ENCODE assay signal across 24 mouse cellular contexts in the genomic region with DNA sequence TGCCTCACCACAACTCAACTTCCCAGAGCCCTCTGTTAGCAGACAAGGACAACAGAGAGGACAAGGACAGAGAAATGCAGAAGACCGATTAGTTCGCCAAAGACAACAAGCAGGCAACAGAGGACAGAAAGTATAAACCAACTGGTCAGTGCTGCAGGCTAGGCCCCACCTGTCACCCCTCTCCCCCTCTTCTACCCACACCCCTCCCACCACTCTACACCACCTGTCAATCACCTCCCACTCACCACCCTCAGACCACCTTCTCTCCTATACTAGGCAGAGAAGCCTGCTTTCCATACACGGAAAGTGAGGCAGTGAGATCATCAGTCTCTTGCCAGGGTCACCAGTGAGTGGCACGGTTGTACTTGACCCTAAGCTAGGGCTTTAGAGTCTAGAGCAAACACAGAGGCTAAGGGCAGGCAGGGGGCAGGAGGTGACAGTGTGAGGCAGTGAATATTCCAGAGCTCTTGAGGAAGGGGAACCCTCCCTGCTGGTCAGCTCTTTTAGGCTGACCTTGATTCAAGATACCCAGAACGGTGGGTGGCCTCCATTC. TPM values are rescaled to one million over a fixed set of nuclear protein-coding genes. Genes with fewer than 3 reads are reported as not detected.
DNase-seq lines count a peak whose midpoint lies in the region; ATAC-seq and TF ChIP-seq lines count a peak whose summit lies in the region.
"Had no signal": no experiment of that assay in that cellular context is flagged by ENCODE, and none has a peak within 500 bp of the region (broad histone marks: within the 10 kb centered on the region; RNA-seq: fewer than 3 reads in every experiment).

No protein-coding gene starts in this region.

- WGBS in heart, embryonic 13.5 days, result 40% methylated on average over 5 of the region's 5 CpGs

- no peak for ATAC-seq in heart, embryonic 13.5 days (ENCODE audit: extremely low read depth, insufficient number of reproducible peaks, low FRiP score, low TSS enrichment)
- ATAC-seq: forebrain, embryonic 13.5 days; hindbrain, postnatal 0 days; intestine, embryonic 16.5 days; midbrain, embryonic 13.5 days; Patski had no signal

- H3K27me3 ChIP-seq in heart, embryonic 13.5 days (replicated peaks), result no peaks in the 10 kb centered on the region
- no peaks in the 10 kb centered on the region for H3K27me3 ChIP-seq in myocyte (ENCODE audit: control insufficient read depth, insufficient read depth, insufficient read length)
- H3K27me3 ChIP-seq: forebrain, embryonic 13.5 days; limb, embryonic 15.5 days; lung, embryonic 15.5 days; midbrain, embryonic 13.5 days; Patski had no signal

- TF ChIP-seq CTCF in left cerebral cortex, adult 2 months (IDR thresholded peaks at IDR 0.05), result no peak

- H3K36me3 ChIP-seq in heart, embryonic 13.5 days, result no peaks in the 10 kb centered on the region
- no peaks in the 10 kb centered on the region for H3K36me3 ChIP-seq in myocyte (ENCODE audit: control insufficient read depth, insufficient read depth)
- H3K36me3 ChIP-seq: limb, embryonic 15.5 days; lung, embryonic 15.5 days; midbrain, embryonic 13.5 days had no signal

- no peak for TF ChIP-seq POLR2A in myocyte (IDR thresholded peaks at IDR 0.05; ENCODE audit: insufficient read length, low read depth)

- no peak overlapping the region for H3K9ac ChIP-seq in heart, embryonic 13.5 days
- H3K9ac ChIP-seq: forebrain, embryonic 13.5 days; limb, embryonic 15.5 days; liver, embryonic 14.5 days; lung, embryonic 15.5 days; midbrain, embryonic 13.5 days had no signal

- no peak overlapping the region for H3K4me3 ChIP-seq in heart, embryonic 13.5 days
- H3K4me3 ChIP-seq in left cerebral cortex, adult 2 months, result no peak overlapping the region
- no peak overlapping the region for H3K4me3 ChIP-seq in myocyte
- H3K4me3 ChIP-seq: forebrain, embryonic 13.5 days; limb, embryonic 15.5 days; lung, embryonic 15.5 days; megakaryocyte, embryonic 14.5 days; midbrain, embryonic 13.5 days had no signal

- intact Hi-C loops in heart, postnatal 25 days (cut with DNase I), result no loop called here
- intact Hi-C loops in left cerebral cortex, adult 2 months (cut with DNase I), result no loop called here
- intact Hi-C loops in left cerebral cortex, postnatal 14 days (cut with DNase I), result no loop called here

- peaks cover 71% of the 10 kb centered on the region for H3K4me1 ChIP-seq in heart, embryonic 13.5 days
- H3K4me1 ChIP-seq: lung, embryonic 15.5 days; midbrain, embryonic 13.5 days had no signal

- no peaks in the 10 kb centered on the region for H3K9me3 ChIP-seq in heart, embryonic 13.5 days
- H3K9me3 ChIP-seq: forebrain, embryonic 13.5 days; limb, embryonic 15.5 days; lung, embryonic 15.5 days; megakaryocyte, embryonic 14.5 days; midbrain, embryonic 13.5 days had no signal

- H3ac ChIP-seq in myocyte (ENCODE audit: control insufficient read depth, insufficient read length), result no peak overlapping the region

- no peaks in the 10 kb centered on the region for H3K79me2 ChIP-seq in myocyte (ENCODE audit: control insufficient read depth, insufficient read depth)

- H3K27ac ChIP-seq in heart, embryonic 13.5 days (replicated peaks), result peak overlapping the region; percentile 79
- peak overlapping the region; percentile 67 for H3K27ac ChIP-seq in left cerebral cortex, adult 2 months
- H3K27ac ChIP-seq: forebrain, embryonic 13.5 days; hindbrain, postnatal 0 days; liver, embryonic 14.5 days; lung, embryonic 15.5 days; midbrain, embryonic 13.5 days had no signal

- H3K4me2 ChIP-seq in heart, embryonic 13.5 days, result no peak overlapping the region
- H3K4me2 ChIP-seq in myocyte (ENCODE audit: low read depth), result no peak overlapping the region
- H3K4me2 ChIP-seq: forebrain, embryonic 13.5 days; limb, embryonic 15.5 days; lung, embryonic 15.5 days; midbrain, embryonic 13.5 days had no signal

- peak; percentile 13 for DNase-seq in embryo, embryonic 10 days (ENCODE audit: low spot score)
- DNase-seq in embryo, embryonic 11 days, result no peak
- no peak for DNase-seq in heart, postnatal 25 days (ENCODE audit: low spot score)
- no peak for DNase-seq in left cerebral cortex, adult 2 months (ENCODE audit: extremely low spot score in 1 of 2, low spot score in 2 of 2)
- DNase-seq in left cerebral cortex, postnatal 14 days (ENCODE audit: low spot score in 2 of 2), result no peak
- DNase-seq: gastrocnemius, postnatal 10 days; kidney, postnatal 36 days; layer of hippocampus, adult 9-11 months; lung, postnatal 36 days; right cerebral cortex, postnatal 25 days; spleen, adult 18-20 months; thymus, postnatal 14 days had no signal

TF ChIP-seq in myocyte, 11 proteins besides CTCF, POLR2A, EP300 and RAD21:
- no peak for TF ChIP-seq SRF (IDR thresholded peaks at IDR 0.05; ENCODE audit: control insufficient read depth, insufficient read length, low read depth)
- TF ChIP-seq REST (IDR thresholded peaks at IDR 0.05; ENCODE audit: insufficient read depth, insufficient read length), result no peak
- TF ChIP-seq MYOD1 (IDR thresholded peaks at IDR 0.05; ENCODE audit: control insufficient read depth in 1 of 3, insufficient read length in 2 of 3, low read depth in 2 of 3), result peak in 2 of 3 experiments; percentile 20 to 57
- TF ChIP-seq USF1 (IDR thresholded peaks at IDR 0.05; ENCODE audit: low read depth), result no peak

RNA-seq across cellular contexts. Expression of a gene that starts 31.7 kb away (rescaled TPM):
- 74.7 and 91.0 TPM in 2 replicates for polyA plus RNA-seq in heart, embryonic 13.5 days (2015; fragmentation: Nextera tagmentation; extraction: Ambion mirVana)
- total RNA-seq in heart, postnatal 25 days (2021), result 10 to 100 TPM; 44.8 to 46.7 TPM
- 100 to 1,000 TPM; 164 to 198 TPM for total RNA-seq in left cerebral cortex, adult 2 months (2021)
- total RNA-seq in left cerebral cortex, postnatal 14 days (2021), result 100 to 1,000 TPM in 1 of 2 experiments, 10 to 100 TPM in 1; 97.1 to 119 TPM
- 0.10 TPM for polyA plus RNA-seq in myocyte (2012; fragmentation: generic; extraction: Trizol)
- total RNA-seq: monocyte, adult 5-6 weeks had no signal
